Mouse (Mus musculus): ENCODE results near the gene Fam102a.

GRCm38 (mm10) chr2:32514335-32514734 is 20.8 kb upstream of the Fam102a start:
- TF ChIP-seq CTCF (conservative IDR thresholded peaks at IDR 0.05; ENCODE audit: low read length) (no peak), POU5F1 (IDR thresholded peaks at IDR 0.05; ENCODE audit: borderline replicate concordance, low read length) (no peak), NANOG (IDR thresholded peaks at IDR 0.05; ENCODE audit: borderline replicate concordance, low read length) (no peak)

Measured in E14TG2a.4 (cell line).